Mouse (Mus musculus): ENCODE measurements around the gene Spdye4c. TPM values are rescaled to one million over a fixed set of nuclear protein-coding genes. Genes with fewer than 3 reads are reported as not detected.

The Spdye4c gene
- polyA plus RNA-seq, 1 experiment from 2014 or later: not detected

- Histone ChIP-seq H3K4me2 (replicated peaks; ENCODE audit: low read depth) (no peak overlapping the region), H3K27me3 (ENCODE audit: control insufficient read depth, insufficient read depth, low read length) (no peaks in the 10 kb centered on the region), H3K9ac (ENCODE audit: low read length) (no peak overlapping the region), H3K4me1 (replicated peaks; ENCODE audit: control insufficient read depth, insufficient read depth) (no peaks in the 10 kb centered on the region; the same call in 1 of the 2 replicates), H3K36me3 (ENCODE audit: control insufficient read depth, insufficient read depth, low read length) (no peaks in the 10 kb centered on the region), H3K9me3 (ENCODE audit: control insufficient read depth, low read length) (no peaks in the 10 kb centered on the region), H3K27ac (replicated peaks) (no peak overlapping the region), H3K4me3 (ENCODE audit: low read depth, low read length) (no peak overlapping the region)
- TF ChIP-seq EP300 (optimal IDR thresholded peaks at IDR 0.05) (no peak), CTCF (IDR thresholded peaks at IDR 0.05; ENCODE audit: low read depth) (no peak)
- peak; percentile 25 for DNase-seq (ENCODE audit: low spot score)
- 14% methylated on average over 7 of the region's 7 CpGs for WGBS
- 0 out of 2 replicates have a peak, but pooled peaks have one; percentile 17 for ATAC-seq (ENCODE audit: low FRiP score, low TSS enrichment)
Measured at GRCm38 (mm10) chr2:128549561-128549960, 41.4 kb upstream of the Spdye4c start.

GRCm38 (mm10) chr2:128549963-128550362 is 41.0 kb upstream of the Spdye4c start:
- ATAC-seq (ENCODE audit: low FRiP score, low TSS enrichment) (peak; percentile 38; the same call in 1 of the 2 replicates), DNase-seq (ENCODE audit: low spot score) (no peak)
- H3K4me1 ChIP-seq (replicated peaks; ENCODE audit: control insufficient read depth, insufficient read depth): no peaks in the 10 kb centered on the region; the same call in 1 of the 2 replicates
- no peak overlapping the region for H3K4me3 ChIP-seq (ENCODE audit: low read depth, low read length)
- no peaks in the 10 kb centered on the region for H3K36me3 ChIP-seq (ENCODE audit: control insufficient read depth, insufficient read depth, low read length)
- H3K27ac ChIP-seq (replicated peaks): no peak overlapping the region
- no peaks in the 10 kb centered on the region for H3K9me3 ChIP-seq (ENCODE audit: control insufficient read depth, low read length)
- H3K4me2 ChIP-seq (replicated peaks; ENCODE audit: low read depth): no peak overlapping the region
- WGBS: 19% methylated on average over 6 of the region's 6 CpGs
- TF ChIP-seq EP300 (optimal IDR thresholded peaks at IDR 0.05): no peak
- no peak for TF ChIP-seq CTCF (IDR thresholded peaks at IDR 0.05; ENCODE audit: low read depth)
- no peaks in the 10 kb centered on the region for H3K27me3 ChIP-seq (ENCODE audit: control insufficient read depth, insufficient read depth, low read length)
- no peak overlapping the region for H3K9ac ChIP-seq (ENCODE audit: low read length)

- Histone ChIP-seq H3K9ac (ENCODE audit: low read length) (no peak overlapping the region), H3K9me3 (ENCODE audit: control insufficient read depth, low read length) (no peaks in the 10 kb centered on the region), H3K27ac (replicated peaks) (0 out of 2 replicates have a peak overlapping the region, but pooled peaks have one; percentile 30), H3K4me3 (ENCODE audit: low read depth, low read length) (no peak overlapping the region), H3K4me1 (replicated peaks; ENCODE audit: control insufficient read depth, insufficient read depth) (no peaks in the 10 kb centered on the region; the same call in 1 of the 2 replicates), H3K36me3 (ENCODE audit: control insufficient read depth, insufficient read depth, low read length) (no peaks in the 10 kb centered on the region), H3K27me3 (ENCODE audit: control insufficient read depth, insufficient read depth, low read length) (no peaks in the 10 kb centered on the region), H3K4me2 (replicated peaks; ENCODE audit: low read depth) (no peak overlapping the region)
- ATAC-seq (ENCODE audit: low FRiP score, low TSS enrichment): peak; percentile 38
- TF ChIP-seq CTCF (IDR thresholded peaks at IDR 0.05; ENCODE audit: low read depth) (no peak), EP300 (optimal IDR thresholded peaks at IDR 0.05) (no peak)
- WGBS: 75% methylated on average over 8 of the region's 8 CpGs
- DNase-seq (ENCODE audit: low spot score): no peak
Measured at GRCm38 (mm10) chr2:128552080-128552791, 38.8 kb upstream of the Spdye4c start.

GRCm38 (mm10) chr2:128552798-128553720 is 38.0 kb upstream of the Spdye4c start:
- WGBS: 57% methylated on average over 8 of the region's 8 CpGs
- H3K27ac ChIP-seq (replicated peaks): 0 out of 2 replicates have a peak overlapping the region, but pooled peaks have one; percentile 9
- no peaks in the 10 kb centered on the region for H3K27me3 ChIP-seq (ENCODE audit: control insufficient read depth, insufficient read depth, low read length)
- no peak overlapping the region for H3K4me3 ChIP-seq (ENCODE audit: low read depth, low read length)
- H3K4me1 ChIP-seq (replicated peaks; ENCODE audit: control insufficient read depth, insufficient read depth): no peaks in the 10 kb centered on the region; the same call in 1 of the 2 replicates
- no peak overlapping the region for H3K4me2 ChIP-seq (replicated peaks; ENCODE audit: low read depth)
- no peaks in the 10 kb centered on the region for H3K36me3 ChIP-seq (ENCODE audit: control insufficient read depth, insufficient read depth, low read length)
- ATAC-seq (ENCODE audit: low FRiP score, low TSS enrichment): peak; percentile 45; the same call in 1 of the 2 replicates
- TF ChIP-seq CTCF (IDR thresholded peaks at IDR 0.05; ENCODE audit: low read depth) (no peak), EP300 (optimal IDR thresholded peaks at IDR 0.05) (no peak)
- no peak overlapping the region for H3K9ac ChIP-seq (ENCODE audit: low read length)
- H3K9me3 ChIP-seq (ENCODE audit: control insufficient read depth, low read length): no peaks in the 10 kb centered on the region
- no peak for DNase-seq (ENCODE audit: low spot score)

- H3K27me3 ChIP-seq (ENCODE audit: control insufficient read depth, insufficient read depth, low read length): no peaks in the 10 kb centered on the region
- no peaks in the 10 kb centered on the region for H3K9me3 ChIP-seq (ENCODE audit: control insufficient read depth, low read length)
- no peak overlapping the region for H3K9ac ChIP-seq (ENCODE audit: low read length)
- 90% methylated on average over 9 of the region's 9 CpGs for WGBS
- H3K4me3 ChIP-seq (ENCODE audit: low read depth, low read length): no peak overlapping the region
- no peak overlapping the region for H3K27ac ChIP-seq (replicated peaks)
- no peaks in the 10 kb centered on the region for H3K4me1 ChIP-seq (replicated peaks; ENCODE audit: control insufficient read depth, insufficient read depth)
- TF ChIP-seq CTCF (IDR thresholded peaks at IDR 0.05; ENCODE audit: low read depth) (no peak), EP300 (optimal IDR thresholded peaks at IDR 0.05) (no peak)
- no peak for DNase-seq (ENCODE audit: low spot score)
- H3K36me3 ChIP-seq (ENCODE audit: control insufficient read depth, insufficient read depth, low read length): no peaks in the 10 kb centered on the region
- ATAC-seq (ENCODE audit: low FRiP score, low TSS enrichment): no peak
- no peak overlapping the region for H3K4me2 ChIP-seq (replicated peaks; ENCODE audit: low read depth)
Measured at GRCm38 (mm10) chr2:128555082-128555481, 35.9 kb upstream of the Spdye4c start.
